Mouse (Mus musculus) cerebellum, postnatal 36 days (tissue): ENCODE data around the gene Pdgfa.

Source experiments
- DNase-seq, 2 experiments: peaks; one replicate each; pipeline ENCODE4 v3.0.0; 2021 to 2022; ENCODE audit warnings: mixed read lengths in 2 of 2

Gene Pdgfa

GRCm38 (mm10) chr5:138952969-138953368, 44.2 kb downstream of the Pdgfa start:
- DNase-seq = no peak

- no peak for DNase-seq
Measured at GRCm38 (mm10) chr5:138951305-138951704, 45.9 kb downstream of the Pdgfa start.

- DNase-seq = no peak
Measured at GRCm38 (mm10) chr5:138949165-138949564, 48.0 kb downstream of the Pdgfa start.

- DNase-seq = peak in 1 of 2 experiments; percentile 32
Measured at GRCm38 (mm10) chr5:138948031-138948980, 48.9 kb downstream of the Pdgfa start.

GRCm38 (mm10) chr5:138947487-138947886, 49.7 kb downstream of the Pdgfa start:
- no peak for DNase-seq

- DNase-seq = no peak
Measured at GRCm38 (mm10) chr5:138946931-138947330, 50.2 kb downstream of the Pdgfa start.

GRCm38 (mm10) chr5:138945011-138945410, 52.2 kb downstream of the Pdgfa start:
- DNase-seq = no peak

GRCm38 (mm10) chr5:138944551-138944950, 52.6 kb downstream of the Pdgfa start:
- no peak for DNase-seq

GRCm38 (mm10) chr5:138941842-138942241, 55.3 kb downstream of the Pdgfa start:
- no peak for DNase-seq

GRCm38 (mm10) chr5:138940576-138940975, 56.6 kb downstream of the Pdgfa start:
- DNase-seq = no peak

- no peak for DNase-seq
Measured at GRCm38 (mm10) chr5:138938572-138939163, 58.5 kb downstream of the Pdgfa start.

- no peak for DNase-seq
Measured at GRCm38 (mm10) chr5:138936399-138937089, 60.6 kb downstream of the Pdgfa start.

- DNase-seq = no peak
Measured at GRCm38 (mm10) chr5:138934540-138934939, 62.6 kb downstream of the Pdgfa start.

GRCm38 (mm10) chr5:138932460-138933432, 64.4 kb downstream of the Pdgfa start:
- no peak for DNase-seq

- DNase-seq = no peak
Measured at GRCm38 (mm10) chr5:138931836-138932235, 65.3 kb downstream of the Pdgfa start.

GRCm38 (mm10) chr5:138929879-138930507, 67.2 kb downstream of the Pdgfa start:
- no peak for DNase-seq
